Mouse (Mus musculus) right cerebral cortex, postnatal 10 days (tissue): ENCODE data around the gene Wdr74.

Experiments
- DNase-seq, 2 experiments: peaks; one replicate each; pipeline ENCODE4 v3.0.0; 2021; ENCODE audit warnings: low spot score in 2 of 2

Gene Wdr74

GRCm38 (mm10) chr19:8741243-8741869 is 5.7 kb downstream of the Wdr74 start, which contains the start of gene Stx5a:
Stx5a (plus strand) TSS chr19:8741413.
- peak; percentile 98 for DNase-seq

DNA sequence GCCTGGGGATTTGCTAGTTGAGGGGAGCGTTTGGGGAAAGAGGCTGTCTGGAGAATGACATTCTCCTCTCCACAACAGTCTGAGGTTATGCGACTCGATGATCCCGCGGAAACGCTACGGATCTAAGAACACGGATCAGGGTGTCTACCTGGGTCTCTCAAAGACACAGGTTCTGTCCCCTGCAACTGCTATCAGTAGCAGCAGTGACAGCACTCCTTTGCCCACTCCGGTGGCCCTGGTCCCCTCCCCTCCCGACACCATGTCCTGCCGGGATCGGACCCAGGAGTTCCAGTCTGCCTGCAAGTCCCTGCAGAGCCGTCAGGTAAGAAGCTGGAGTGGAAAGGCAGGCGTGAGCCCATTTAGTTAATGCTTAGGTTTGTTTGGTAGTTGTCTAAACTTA is 6.5 kb downstream of the Wdr74 start:
- DNase-seq, result no peak

GRCm38 (mm10) chr19:8745382-8745781 is 9.8 kb downstream of the Wdr74 start:
- no peak for DNase-seq

DNA sequence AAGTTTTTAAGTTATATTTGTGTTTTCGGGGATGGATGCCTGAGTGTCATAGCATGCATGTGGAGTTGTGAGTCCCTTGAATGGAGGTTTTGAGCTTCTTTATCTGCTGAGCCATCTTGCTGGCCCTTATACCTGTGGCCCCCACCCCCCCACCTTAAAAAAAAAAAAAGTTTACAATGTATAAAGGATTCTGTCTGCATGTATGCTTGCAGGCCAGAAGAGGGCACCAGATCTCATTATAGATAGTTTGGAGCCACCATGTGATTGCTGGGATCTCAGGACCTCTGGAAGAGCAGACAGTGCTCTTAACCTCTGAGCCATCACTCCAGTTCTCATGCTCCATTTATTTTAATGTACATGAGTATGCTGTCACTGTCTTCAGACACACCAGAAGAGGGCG is 11.7 kb downstream of the Wdr74 start:
- no peak for DNase-seq

- no peak for DNase-seq
These were observed 20.0 kb downstream of the Wdr74 start for GRCm38 (mm10) chr19:8755652-8756051.

DNA sequence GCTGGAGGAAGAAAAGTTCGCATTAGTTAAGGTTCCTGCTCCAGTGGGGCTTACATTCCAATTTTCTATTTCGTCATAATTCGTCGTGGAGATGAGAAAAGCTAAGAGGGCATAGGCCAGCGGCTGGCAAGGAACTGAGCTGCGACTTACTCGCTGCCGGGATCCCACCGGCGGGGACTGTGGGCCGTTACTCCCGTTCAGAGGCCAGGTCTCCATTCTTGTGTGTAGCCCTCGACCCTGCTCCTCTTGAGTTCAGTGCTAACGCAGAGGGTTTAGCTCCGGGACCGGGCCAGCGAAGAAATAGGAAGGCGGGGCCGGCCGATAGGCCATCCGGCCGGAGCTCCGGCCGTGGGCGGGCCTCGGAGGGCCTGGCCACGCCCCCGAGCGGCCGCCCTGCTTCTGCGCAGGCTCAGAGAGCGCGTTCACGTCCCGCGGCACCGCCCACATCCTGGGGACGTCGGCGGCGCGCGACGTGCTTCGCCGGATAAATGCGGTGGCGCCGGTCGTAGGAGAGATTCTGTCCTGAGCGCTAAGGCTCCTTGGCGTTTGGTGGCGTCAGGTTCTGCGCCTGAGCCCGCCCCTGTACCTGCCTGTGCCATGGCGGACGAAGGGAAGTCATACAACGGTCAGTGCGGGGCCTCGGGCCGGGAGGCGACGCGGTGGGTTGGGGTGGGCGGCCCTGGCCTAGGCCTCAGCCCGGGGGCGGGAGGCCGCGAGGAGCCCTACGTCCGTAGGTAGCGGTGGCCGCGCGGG is 21.2 kb downstream of the Wdr74 start, which contains the start of gene Nxf1:
TSS of gene Nxf1 (plus strand) at position 439 of the 753 bp plus-strand sequence.
- DNase-seq, result peak; percentile 94 to 95

DNA sequence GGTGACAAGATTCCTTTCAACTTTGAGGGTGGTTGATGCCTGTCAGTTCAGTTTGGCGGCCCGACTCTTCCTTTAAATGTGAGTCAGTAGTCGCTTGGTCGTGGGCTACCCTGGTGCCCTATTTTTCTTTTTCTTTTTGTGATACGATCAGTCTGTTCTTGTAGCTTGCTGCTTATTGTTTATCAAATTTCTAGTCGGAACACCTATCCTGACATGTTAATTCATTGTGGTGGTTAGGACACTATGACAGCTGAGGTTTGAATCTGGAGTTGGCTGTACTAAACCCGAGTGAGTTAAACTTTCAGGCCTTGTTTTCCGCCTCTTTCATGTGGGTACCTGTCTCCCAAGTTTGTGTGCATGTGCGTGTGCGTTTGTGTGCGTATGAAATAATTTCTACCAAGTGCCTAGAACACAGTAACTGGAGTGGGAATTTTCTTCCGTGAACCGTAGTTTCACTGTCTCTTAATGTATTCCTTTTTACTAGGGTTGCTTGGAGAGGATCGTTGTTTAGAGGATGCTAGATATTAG is 21.9 kb downstream of the Wdr74 start:
- DNase-seq, result no peak

GRCm38 (mm10) chr19:8758899-8759298 is 23.3 kb downstream of the Wdr74 start:
- no peak for DNase-seq

GRCm38 (mm10) chr19:8760757-8761156 is 25.1 kb downstream of the Wdr74 start:
- DNase-seq, result no peak

DNA sequence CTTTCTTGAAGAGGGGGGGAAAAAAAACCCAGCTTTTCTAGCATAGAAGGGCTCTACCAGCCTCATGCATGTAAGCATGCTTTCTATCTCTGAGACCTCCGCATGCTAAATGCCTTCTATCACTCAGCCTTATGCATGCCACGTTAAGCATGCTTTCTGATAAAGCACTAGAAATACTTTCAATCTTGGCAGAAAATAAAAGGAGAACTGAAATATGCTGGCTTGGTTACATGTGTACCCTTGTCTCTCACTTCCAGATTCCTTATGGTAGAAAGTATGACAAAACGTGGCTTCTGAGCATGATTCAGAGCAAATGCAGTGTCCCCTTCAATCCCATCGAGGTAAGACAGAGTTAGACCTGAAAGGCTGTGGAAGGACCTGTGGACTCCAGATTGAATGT is 27.6 kb downstream of the Wdr74 start:
- DNase-seq, result no peak

DNA sequence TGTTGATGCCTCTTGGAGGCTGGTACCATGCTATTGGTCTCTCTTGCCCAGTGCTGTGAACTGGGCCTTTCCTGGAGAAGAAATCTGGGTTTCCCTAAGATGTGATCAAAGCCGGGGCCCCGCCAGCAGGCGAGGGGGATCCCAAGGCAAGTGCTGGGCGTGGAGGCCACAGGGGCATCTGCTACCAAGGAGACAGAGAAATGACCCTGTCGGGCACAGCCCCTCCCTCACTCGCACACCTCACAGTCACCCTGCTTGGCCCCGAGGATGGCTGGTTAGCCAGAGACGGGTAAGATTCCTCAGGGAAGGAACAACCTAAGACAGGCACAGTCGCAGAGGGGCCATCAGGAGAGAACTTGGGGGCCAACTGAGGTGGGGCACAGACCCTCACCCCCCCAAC is 29.9 kb downstream of the Wdr74 start:
- DNase-seq, result no peak

DNA sequence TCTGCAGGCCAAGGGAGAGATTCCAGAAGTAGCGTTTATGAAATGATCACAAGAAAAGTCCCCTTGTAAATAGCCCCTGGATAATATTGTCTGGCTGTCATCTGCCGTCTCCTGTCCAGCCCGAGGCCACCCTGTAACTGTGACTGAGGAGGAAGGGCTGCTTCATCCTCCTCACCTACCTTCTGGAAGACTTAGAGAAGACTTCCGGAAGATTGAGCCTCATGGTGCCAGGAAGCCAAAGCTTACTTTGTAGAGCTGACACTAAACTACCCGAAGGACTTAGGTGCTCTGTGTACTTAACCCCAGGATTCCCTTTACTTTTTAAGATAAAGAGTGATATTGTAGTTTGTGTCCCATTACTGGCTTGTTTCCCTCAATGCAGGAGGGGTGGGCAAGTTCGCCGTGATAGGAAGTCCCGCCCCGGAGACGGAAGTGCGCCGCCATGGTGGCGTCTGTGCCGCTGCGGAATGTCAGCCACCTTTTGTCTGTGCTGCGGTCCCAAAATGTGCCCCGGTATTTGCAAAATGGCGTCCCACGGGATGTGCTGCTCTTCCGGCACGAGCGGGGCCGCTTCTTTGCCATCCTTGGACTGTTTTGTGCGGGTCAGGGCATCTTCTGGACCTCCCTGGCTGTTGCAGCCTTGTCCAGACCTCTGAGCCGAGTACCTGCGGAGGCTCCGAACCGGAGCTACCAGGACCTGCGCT is 35.1 kb downstream of the Wdr74 start, which contains the start of gene Tmem223:
TSS of gene Tmem223 (plus strand) at position 430 of the 704 bp plus-strand sequence.
- DNase-seq, result peak; percentile 88

- no peak for DNase-seq
These were observed 37.4 kb downstream of the Wdr74 start for GRCm38 (mm10) chr19:8772996-8773395.

DNA sequence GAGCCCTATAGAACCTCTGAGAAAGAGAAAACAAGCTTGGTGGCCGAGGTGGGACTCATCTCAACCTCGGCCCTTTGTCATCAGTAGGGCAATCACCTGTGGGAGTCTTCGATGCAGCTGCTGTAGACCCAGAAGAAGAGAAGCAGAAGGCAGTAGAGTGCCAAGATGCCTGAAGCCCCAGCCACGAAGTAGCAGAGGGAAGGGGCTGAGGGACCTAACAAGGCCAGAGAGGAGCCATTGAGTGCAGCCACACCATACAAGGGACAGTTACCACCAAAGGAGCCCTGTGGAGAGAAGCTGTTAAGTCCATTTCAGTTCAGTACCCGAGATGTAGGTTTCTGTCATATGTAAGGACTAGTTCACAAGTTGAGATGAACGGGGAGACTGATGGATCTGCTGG is 37.8 kb downstream of the Wdr74 start:
- DNase-seq, result no peak

GRCm38 (mm10) chr19:8774086-8774835 is 38.6 kb downstream of the Wdr74 start, which contains the start of gene Tmem179b:
Tmem179b (minus strand) TSS chr19:8774467.
- peak; percentile 97 for DNase-seq

GRCm38 (mm10) chr19:8774951-8775421 is 39.4 kb downstream of the Wdr74 start:
- peak in 1 of 2 experiments; percentile 42 for DNase-seq

- DNase-seq, result peak; percentile 95 to 98
These were observed 50.6 kb downstream of the Wdr74 start, which contains the start of gene Taf6l for GRCm38 (mm10) chr19:8786008-8786781. Taf6l (minus strand) TSS chr19:8786417.

- no peak for DNase-seq
These were observed 52.9 kb downstream of the Wdr74 start for GRCm38 (mm10) chr19:8788521-8788920.

- no peak for DNase-seq
These were observed 53.5 kb downstream of the Wdr74 start for GRCm38 (mm10) chr19:8789171-8789570.

DNA sequence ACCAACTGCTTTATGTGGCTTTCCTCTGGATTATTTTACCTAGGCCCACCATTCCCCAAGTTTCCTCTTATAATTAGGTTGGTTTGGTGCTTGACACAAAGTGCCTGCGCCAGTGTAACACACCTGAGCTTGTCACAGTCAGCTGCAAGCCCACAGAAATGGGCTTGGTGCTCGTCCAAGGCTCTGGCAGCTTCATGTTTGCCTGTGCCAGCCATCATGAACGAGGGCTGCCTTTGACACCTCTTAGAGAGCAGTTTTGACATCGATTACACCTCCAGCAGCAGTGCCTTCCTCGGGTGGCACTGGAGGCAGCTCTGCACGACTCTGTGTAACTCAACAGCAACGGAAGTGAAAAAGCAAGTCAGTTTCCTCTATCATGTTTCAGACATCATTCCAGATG is 54.5 kb downstream of the Wdr74 start:
- DNase-seq, result peak in 1 of 2 experiments; percentile 59
